Mouse (Mus musculus) testis, adult 2 months (tissue): ENCODE measurements around the gene Ahdc1.

Source experiments
- CTCF ChIP-seq: fragments of 200-500 bp; IDR thresholded peaks from 2 replicates; pipeline ENCODE4 v1.5.1; 2012; ENCODE audit warnings: low read depth, mild to moderate bottlenecking, inconsistent platforms, low read length, moderate library complexity; ENCODE audit not compliant: control insufficient read depth, insufficient read depth, insufficient replicate concordance
- POLR2A ChIP-seq: fragments of 200-500 bp; IDR thresholded peaks from 2 replicates; pipeline ENCODE4 v1.6.1; 2012; ENCODE audit warnings: low read depth, mild to moderate bottlenecking, inconsistent platforms, low read length, moderate library complexity; ENCODE audit not compliant: control insufficient read depth

GRCm38 (mm10) chr4:133091459-133091785 lies 80.4 kb downstream of the Ahdc1 start:
- TF ChIP-seq POLR2A (no peak), CTCF (no peak)
